Mouse (Mus musculus): ENCODE results near the gene Gm12355.

GRCm38 (mm10) chr11:98597363-98597762 is 28.1 kb downstream of the Gm12355 start:
- no peak for TF ChIP-seq POLR2A (IDR thresholded peaks at IDR 0.05; ENCODE audit: insufficient read length, low read depth)
- no peak for TF ChIP-seq E2F4 (IDR thresholded peaks at IDR 0.05; ENCODE audit: insufficient read depth)
- TF ChIP-seq USF1 (IDR thresholded peaks at IDR 0.05; ENCODE audit: low read depth) = no peak
